Mouse (Mus musculus) thymus, postnatal 4 days (tissue): Measurements from ENCODE around the gene Vstm4.

Source experiments
- DNase-seq: peaks from one replicate; pipeline ENCODE4 v3.0.0; 2021

Vstm4 gene

GRCm38 (mm10) chr14:32856681-32857328, at the start of gene Vstm4:
Gene Vstm4 (plus strand): TSS chr14:32856756.
- DNase-seq = peak; percentile 28

DNA sequence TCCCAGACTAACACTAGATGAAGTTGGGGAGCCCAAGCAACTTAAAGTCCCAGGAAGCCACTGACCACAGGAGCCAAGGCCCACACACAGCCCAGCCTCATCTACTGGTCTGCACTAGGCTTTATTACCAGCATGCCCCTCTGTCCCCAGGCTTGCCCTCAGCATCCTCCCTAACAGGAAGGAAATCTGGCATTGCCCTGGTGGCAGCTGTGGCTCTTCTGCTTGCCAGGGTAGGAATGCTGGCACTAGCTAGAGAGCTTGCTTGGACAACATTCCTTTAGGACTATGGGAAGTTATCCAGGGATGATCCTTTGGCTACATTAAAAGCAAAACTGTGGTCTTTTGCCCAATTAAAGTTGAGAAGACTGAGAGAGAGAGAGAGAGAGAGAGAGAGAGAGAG, 46.4 kb upstream of the Vstm4 start:
- DNase-seq = no peak

GRCm38 (mm10) chr14:32812429-32812828, 44.1 kb upstream of the Vstm4 start:
- DNase-seq = no peak

- DNase-seq = no peak
These were observed 41.6 kb upstream of the Vstm4 start for GRCm38 (mm10) chr14:32814961-32815360.

GRCm38 (mm10) chr14:32816533-32816932, 40.0 kb upstream of the Vstm4 start:
- no peak for DNase-seq

DNA sequence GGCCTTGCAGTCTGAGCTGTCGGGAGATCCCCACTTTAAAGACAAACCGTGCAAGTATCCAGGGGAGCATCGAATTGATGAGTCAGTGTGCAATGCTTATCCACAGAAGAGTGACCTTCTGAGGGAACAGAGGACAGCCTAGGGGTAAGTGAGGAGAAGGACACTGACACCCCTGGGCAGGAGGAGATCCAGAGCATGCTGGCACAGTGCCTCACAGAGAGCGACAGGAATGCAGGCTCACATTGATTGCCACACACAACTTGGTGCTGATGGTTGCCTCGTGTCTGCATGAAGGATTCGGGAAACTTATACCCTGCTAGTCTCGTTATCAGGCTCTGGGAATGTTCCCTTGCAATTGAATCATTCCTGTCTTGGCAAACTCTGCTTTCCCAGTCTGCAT, 39.3 kb upstream of the Vstm4 start:
- DNase-seq = no peak

DNA sequence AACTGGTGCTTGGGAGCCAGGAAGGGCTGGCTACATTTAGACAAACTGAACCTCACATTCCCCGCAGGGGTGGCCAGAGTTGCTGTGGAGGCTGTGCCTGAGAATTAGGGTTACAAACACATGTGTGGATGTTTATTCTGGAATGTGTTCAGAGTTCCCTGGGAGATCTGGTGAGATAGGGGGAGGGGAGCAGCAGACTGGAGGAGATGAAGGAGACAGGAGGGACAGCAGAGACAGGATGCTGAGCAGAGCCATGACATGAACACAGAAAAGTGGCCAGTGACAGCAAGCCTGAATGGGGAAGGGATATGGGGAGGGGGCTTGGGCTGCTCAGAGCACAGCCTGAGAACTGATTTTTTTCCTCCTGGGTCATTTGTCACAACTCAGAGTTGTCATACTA, 37.3 kb upstream of the Vstm4 start:
- DNase-seq = no peak

- no peak for DNase-seq
These were observed 33.7 kb upstream of the Vstm4 start for GRCm38 (mm10) chr14:32822812-32823211.

GRCm38 (mm10) chr14:32823861-32824260, 32.7 kb upstream of the Vstm4 start:
- DNase-seq = no peak

DNA sequence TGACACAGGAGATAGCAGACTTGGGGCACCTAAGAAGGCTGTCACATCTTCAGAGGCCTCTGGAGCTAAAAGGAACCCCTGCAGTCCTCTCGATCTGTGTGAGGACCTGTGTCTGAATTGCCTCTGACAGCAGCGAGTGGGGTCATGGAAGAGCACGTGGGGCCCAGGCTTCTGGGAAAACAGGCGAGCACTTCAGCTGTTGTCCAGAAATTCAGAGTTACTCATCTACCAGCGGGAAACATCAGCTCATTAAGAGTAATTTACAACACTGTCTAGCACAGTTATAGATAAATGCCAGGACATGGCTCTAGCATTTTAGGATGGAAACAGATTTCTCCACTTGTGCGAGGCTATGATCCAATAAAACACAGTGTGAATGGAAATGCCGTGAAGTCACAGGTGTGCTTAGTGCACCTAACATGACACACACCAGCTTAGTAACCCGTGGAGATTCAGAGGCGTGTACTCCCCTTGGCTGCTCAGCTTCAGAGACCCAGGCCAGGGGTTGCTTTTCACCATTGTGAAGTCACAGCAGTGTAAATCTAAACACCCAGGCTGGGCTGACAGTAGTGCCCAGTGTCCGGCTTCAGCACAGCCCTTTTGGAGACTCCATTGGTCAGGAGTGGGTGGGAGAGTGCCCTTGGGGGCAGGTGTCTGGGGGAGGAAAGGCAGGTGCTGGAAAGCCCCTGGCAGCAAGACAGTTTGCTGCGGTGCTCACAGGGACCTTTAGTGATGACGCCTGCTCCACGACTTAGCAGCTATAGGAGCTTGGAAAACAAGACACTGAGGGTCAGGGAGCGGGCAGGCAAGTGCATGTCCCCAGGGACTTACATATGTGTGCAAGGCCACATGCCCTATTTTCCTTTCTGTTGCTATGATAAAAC, 32.0 kb upstream of the Vstm4 start:
- DNase-seq = no peak

GRCm38 (mm10) chr14:32825426-32826032, 31.0 kb upstream of the Vstm4 start:
- DNase-seq = no peak

DNA sequence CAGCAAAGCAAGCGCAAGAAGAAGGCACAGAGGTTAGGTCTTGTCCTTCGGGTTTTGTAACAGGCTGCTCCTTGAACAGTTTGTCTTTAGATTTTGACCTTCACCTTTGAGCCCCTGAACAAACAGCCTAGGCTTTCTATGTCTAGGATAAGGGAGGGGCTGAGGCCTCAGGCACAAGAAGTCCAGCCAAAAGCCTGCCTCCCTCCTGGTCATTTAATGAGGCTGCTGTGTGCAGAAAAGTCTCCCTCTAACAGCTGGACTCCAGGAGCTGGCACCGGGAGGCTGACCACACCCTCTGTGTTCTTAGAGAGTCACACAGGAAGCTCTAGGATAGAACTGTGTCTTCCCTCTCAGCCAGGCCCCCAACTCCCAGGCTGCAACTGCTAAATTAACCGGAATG, 29.4 kb upstream of the Vstm4 start:
- DNase-seq = no peak

DNA sequence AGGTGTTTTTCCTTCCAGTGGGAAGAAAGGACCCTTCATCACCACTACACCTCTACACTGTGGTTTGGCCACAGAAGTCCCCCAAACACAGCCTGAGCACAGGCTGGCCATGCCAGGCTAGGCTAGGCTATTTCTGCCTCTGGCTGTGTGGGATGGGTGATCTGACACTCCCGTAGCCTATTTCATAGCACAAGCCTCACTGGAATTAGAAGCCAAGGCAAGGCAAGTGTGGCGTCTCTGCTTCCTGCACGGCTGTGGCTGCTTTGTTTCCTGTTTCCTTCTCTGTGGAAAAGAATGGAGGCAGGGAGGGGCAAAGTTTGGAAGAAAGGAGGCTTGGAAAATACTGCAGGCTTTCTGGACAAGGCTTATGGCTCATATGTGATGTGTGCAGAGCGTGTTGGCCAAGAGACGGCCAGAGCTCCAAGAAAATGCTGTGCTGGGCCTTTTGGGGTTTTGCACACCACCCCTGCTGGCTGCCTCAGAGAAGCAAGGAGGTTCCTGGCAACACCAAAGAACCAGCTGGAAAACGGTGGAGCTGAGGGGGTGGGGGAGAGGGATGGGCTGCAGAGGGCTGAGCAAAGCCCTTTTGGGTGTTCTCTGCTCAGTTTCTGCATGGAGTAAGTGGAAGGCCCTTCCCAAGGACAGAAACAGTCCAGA, 28.4 kb upstream of the Vstm4 start:
- DNase-seq = no peak

DNA sequence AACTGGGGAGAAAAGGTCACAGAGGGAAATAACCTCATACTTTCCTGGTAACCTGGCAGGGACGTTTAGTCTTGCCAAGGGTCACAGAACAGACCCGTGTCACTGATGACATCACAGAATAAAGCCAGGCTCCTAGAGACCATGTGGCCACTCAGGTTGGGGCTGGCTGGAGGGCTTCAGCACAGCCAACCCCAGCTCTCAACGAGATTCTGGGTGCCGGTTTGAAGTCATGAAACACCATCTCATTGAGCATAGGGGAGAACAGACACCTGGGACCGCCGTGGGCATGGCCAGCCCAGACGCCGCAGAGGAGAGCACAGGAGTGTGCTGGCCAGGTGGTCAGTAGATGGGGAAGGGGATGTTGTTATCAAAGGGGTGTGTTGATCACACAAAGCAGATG, 22.7 kb upstream of the Vstm4 start, which contains the start of gene Fam170b:
Gene Fam170b, plus strand, starts transcription at position 116 of the 400 bp plus-strand sequence.
- no peak for DNase-seq

- no peak for DNase-seq
These were observed 21.4 kb upstream of the Vstm4 start for GRCm38 (mm10) chr14:32835181-32835580.

DNA sequence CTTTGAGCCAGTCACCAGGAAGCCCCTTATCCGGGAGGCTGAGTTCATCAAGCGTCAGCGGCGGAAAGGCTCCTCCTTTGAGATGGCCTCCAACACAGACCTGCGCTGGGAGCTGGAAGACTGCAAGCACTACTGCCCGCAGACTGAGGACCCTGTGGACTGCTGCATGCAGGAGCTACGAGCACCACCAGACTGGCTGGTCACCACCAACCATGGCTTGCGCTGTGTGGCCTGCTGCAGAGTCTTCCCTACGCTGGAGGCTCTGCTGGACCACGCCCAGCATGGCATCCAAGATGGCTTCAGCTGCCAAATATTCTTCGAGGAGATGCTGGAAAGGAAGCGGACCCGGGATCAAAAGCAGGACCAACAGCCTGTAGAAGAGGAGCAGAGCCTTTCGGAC, 21.0 kb upstream of the Vstm4 start:
- no peak for DNase-seq

DNA sequence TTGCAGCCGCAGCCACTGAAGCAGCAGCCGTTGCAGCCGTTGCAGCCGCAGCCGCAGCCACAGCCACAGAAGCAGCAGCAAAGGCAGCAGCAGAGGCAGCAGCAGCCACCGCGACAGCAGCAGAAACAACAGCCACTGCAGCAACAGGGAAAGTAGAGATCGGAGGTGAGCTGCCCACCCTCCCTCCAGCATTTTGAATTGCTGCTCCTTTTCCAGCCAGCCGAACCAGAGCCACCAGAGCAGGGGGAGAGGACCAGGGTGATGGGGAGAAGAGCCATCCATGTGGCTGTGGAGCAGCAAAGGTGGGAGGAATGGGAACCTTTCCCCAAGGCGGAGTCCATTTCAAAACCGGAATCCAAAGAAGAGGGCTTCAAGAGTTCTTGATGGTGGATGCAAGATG, 20.4 kb upstream of the Vstm4 start:
- no peak for DNase-seq

- DNase-seq = no peak
These were observed 14.5 kb upstream of the Vstm4 start for GRCm38 (mm10) chr14:32842052-32842451.

DNA sequence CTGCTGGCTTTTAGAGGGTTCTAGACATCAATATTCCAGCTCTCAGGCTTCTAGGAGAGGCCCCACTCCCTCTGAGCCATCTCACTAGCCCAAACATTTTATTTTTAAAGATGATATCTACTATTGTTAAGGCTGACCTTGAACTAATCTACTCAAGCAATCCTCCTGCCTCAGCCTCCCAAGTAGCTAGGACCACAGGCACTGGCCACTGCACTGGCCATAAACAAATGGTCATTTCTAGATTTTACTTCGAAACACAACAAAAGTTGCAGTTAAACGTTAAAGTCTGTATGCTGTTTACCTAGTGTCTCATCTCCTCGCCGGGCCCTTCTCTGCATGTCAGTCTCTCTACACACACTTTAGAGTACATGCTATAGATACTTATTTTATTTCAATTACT, 2.5 kb upstream of the Vstm4 start:
- DNase-seq = no peak

DNA sequence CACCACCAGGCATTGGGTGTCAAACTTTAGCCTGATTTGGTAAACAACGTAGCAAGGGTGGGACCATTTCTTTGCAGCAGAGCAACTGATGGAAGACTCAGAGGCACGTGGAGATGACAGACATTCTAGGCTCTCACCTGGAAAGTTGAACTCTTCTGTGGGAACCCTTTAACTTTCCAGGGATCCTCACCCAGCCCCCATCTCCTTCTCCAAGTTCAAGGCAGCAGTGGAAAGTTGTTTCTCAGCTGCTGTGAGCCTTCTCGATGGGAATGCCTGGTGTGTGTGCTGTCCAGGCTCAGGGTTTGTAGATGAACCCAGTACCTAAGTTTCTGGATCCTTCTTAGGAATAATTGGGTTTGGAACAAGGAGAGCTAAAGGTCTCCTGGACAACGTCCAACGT, 310 bp upstream of the Vstm4 start:
- DNase-seq = no peak

DNA sequence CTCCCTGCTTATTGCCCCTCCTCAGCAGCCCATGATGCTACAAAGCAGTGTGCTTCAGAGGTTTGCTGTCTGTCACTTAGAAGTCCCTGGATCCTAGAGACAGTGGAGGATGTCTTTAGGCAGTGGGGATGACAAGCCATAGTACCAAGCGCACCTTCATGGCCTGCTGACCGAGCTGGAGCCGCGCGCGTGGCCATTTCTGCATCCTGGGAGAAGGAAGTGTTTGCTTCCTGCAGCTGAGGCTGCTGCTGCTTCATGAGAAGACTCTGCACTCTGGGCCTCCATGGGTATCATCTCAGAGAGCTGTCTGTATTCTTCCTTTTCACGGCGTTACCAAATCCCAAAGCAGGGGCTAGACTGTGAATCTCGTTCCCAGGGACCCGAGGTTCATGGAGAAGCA, 1.8 kb downstream of the Vstm4 start:
- no peak for DNase-seq

GRCm38 (mm10) chr14:32858941-32859510, 2.5 kb downstream of the Vstm4 start:
- no peak for DNase-seq
